Mouse (Mus musculus): ENCODE results near the gene Tenm2. TPM values are rescaled to one million over a fixed set of nuclear protein-coding genes. Genes with fewer than 3 reads are reported as not detected.

Gene Tenm2
- polyA plus RNA-seq, 1 experiment: not detected

DNA sequence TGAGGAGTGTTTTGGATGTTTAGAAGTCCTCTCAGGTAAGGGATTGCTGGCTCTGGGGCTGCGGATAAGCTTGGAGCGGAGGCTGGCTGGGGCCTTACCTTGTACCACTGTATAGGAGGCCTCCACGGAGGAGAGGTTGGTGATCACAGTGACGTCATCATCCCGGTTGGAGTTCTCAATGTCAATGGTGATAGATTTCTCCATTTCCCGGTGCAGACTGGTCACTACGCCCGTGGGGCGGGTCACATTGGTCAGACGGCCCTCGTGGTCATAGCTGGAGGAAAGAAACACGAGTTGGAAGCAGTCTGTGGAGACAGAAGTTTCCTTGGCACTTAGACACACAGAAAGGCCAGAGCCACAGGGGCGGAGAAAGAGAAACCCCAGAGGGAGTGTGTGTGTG, 1194.4 kb downstream of the Tenm2 start:
- WGBS: 70% methylated on average over 13 of the region's 13 CpGs
- TF ChIP-seq POLR2A (IDR thresholded peaks at IDR 0.05; ENCODE audit: borderline replicate concordance, control insufficient read depth, low read depth, low read length): no peak
- TF ChIP-seq CTCF (IDR thresholded peaks at IDR 0.05; ENCODE audit: control insufficient read depth, insufficient read depth, low read length): no peak

DNA sequence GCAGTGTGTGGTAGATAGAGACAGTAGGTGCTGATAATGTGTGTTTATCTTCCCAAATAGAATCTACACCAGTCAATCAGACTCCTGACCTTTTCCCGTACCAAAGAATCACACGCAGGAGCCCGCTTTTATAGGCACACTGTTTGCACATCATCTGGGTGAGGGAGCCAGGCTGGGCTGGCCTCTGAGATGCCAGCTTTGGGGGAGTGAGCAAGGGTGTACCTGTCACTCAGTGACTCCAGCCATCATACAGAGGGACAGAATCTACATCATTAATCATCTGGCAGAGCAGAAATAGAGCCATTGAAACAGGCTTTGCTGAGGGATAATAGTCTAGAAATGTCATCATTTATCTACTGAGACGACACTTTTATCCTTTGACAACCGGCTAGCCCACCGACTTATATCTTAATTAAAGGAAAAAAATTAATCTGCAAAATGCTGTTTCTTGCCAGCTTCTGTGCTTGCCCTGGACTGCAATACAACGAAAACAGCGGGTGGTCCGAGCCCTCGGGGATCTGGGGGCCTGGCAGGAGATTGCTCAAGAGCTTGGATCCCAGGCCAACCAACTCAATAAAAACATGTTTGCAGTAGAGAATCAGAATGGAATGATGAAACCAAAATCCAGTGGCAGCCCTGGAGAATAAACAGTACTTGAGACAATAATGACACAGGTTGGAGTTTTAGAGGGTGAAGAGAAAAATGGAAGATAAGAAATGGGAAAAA, 1195.1 kb downstream of the Tenm2 start:
- 78% methylated on average over 10 of the region's 10 CpGs for WGBS
- TF ChIP-seq CTCF (IDR thresholded peaks at IDR 0.05; ENCODE audit: control insufficient read depth, insufficient read depth, low read length) (no peak), POLR2A (IDR thresholded peaks at IDR 0.05; ENCODE audit: borderline replicate concordance, control insufficient read depth, low read depth, low read length) (no peak)
- Histone ChIP-seq H3K27ac (ENCODE audit: control insufficient read depth, insufficient read depth, low read depth, low read length, poor library complexity) (no peak overlapping the region), H3K4me1 (ENCODE audit: control insufficient read depth, insufficient read depth, low read length) (no peaks in the 10 kb centered on the region), H3K4me3 (replicated peaks; ENCODE audit: control insufficient read depth, low read depth, low read length) (no peak overlapping the region)

More for the DNA sequence above, 1194.4 kb downstream of the Tenm2 start:
- Histone ChIP-seq H3K4me3 (replicated peaks; ENCODE audit: control insufficient read depth, low read depth, low read length) (no peak overlapping the region), H3K27ac (ENCODE audit: control insufficient read depth, insufficient read depth, low read depth, low read length, poor library complexity) (no peak overlapping the region), H3K4me1 (ENCODE audit: control insufficient read depth, insufficient read depth, low read length) (no peaks in the 10 kb centered on the region)

DNA sequence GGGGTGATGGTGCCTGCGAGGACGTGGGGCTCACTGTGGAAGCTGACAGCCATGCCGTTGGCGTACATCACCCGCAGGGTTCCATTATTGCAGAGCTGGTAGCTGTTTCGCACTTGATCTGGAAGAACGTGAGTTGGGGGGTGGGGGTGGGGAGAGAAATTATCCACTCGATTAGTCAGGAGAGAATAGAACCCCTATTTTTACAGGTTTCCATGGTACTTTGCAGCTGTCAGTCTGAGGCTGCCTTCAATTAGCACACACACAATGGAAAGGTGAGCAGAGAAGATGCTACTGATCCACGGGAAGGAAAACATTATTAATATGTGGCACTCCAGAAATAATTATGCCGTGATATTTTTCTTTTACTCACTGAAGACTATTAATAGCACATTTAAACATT, 1195.9 kb downstream of the Tenm2 start:
- no peaks in the 10 kb centered on the region for H3K4me1 ChIP-seq (ENCODE audit: control insufficient read depth, insufficient read depth, low read length)
- no peak overlapping the region for H3K4me3 ChIP-seq (replicated peaks; ENCODE audit: control insufficient read depth, low read depth, low read length)
- 88% methylated on average over 10 of the region's 10 CpGs for WGBS
- TF ChIP-seq POLR2A (IDR thresholded peaks at IDR 0.05; ENCODE audit: borderline replicate concordance, control insufficient read depth, low read depth, low read length): no peak
- no peak for TF ChIP-seq CTCF (IDR thresholded peaks at IDR 0.05; ENCODE audit: control insufficient read depth, insufficient read depth, low read length)
- no peak overlapping the region for H3K27ac ChIP-seq (ENCODE audit: control insufficient read depth, insufficient read depth, low read depth, low read length, poor library complexity)

DNA sequence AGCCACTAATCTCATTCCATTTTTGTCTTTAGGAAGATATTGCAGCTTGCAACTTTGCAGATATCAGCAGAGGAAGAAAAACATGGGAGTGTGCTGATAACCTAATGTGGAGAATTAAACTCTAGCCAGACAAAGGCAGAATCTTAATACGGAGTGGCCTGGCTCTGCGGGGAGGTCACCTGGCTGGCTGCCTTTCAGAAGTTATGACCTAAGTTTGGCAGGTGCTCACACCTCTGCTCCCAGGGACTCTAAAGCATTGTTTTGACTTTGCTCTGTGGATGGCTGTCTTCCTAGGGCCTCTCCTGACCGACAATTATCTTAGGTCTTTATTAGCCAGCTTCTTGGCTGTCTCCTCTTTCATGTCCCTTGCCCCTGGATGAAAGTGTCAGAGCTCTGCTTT, 1197.4 kb downstream of the Tenm2 start:
- H3K4me1 ChIP-seq (ENCODE audit: control insufficient read depth, insufficient read depth, low read length): no peaks in the 10 kb centered on the region
- WGBS: 71% methylated on average over 3 of the region's 3 CpGs
- H3K27ac ChIP-seq (ENCODE audit: control insufficient read depth, insufficient read depth, low read depth, low read length, poor library complexity): no peak overlapping the region
- TF ChIP-seq CTCF (IDR thresholded peaks at IDR 0.05; ENCODE audit: control insufficient read depth, insufficient read depth, low read length) (no peak), POLR2A (IDR thresholded peaks at IDR 0.05; ENCODE audit: borderline replicate concordance, control insufficient read depth, low read depth, low read length) (no peak)
- no peak overlapping the region for H3K4me3 ChIP-seq (replicated peaks; ENCODE audit: control insufficient read depth, low read depth, low read length)

DNA sequence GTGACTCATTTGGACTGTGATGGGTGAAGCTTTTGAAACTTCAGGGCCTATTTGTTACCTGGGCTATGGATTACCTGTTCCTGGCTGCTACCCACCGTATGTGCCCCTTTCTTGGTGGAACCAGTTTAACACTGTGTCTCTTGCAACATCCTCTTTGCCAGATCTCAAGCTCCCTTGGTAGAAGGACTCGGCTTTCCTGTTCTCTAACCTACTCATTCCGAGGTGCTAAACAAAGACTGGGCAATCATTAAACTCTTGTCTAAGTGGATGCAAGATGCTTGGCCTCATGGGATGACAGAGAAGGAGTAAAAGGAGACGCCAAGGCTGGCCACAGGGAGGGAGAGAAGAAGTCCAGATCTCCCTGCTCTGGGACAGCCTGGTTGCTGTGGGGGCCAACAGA, 1198.5 kb downstream of the Tenm2 start:
- H3K27ac ChIP-seq (ENCODE audit: control insufficient read depth, insufficient read depth, low read depth, low read length, poor library complexity): no peak overlapping the region
- WGBS: 68% methylated on average over 4 of the region's 4 CpGs
- TF ChIP-seq CTCF (IDR thresholded peaks at IDR 0.05; ENCODE audit: control insufficient read depth, insufficient read depth, low read length): no peak
- TF ChIP-seq POLR2A (IDR thresholded peaks at IDR 0.05; ENCODE audit: borderline replicate concordance, control insufficient read depth, low read depth, low read length): no peak
- no peaks in the 10 kb centered on the region for H3K4me1 ChIP-seq (ENCODE audit: control insufficient read depth, insufficient read depth, low read length)
- no peak overlapping the region for H3K4me3 ChIP-seq (replicated peaks; ENCODE audit: control insufficient read depth, low read depth, low read length)

DNA sequence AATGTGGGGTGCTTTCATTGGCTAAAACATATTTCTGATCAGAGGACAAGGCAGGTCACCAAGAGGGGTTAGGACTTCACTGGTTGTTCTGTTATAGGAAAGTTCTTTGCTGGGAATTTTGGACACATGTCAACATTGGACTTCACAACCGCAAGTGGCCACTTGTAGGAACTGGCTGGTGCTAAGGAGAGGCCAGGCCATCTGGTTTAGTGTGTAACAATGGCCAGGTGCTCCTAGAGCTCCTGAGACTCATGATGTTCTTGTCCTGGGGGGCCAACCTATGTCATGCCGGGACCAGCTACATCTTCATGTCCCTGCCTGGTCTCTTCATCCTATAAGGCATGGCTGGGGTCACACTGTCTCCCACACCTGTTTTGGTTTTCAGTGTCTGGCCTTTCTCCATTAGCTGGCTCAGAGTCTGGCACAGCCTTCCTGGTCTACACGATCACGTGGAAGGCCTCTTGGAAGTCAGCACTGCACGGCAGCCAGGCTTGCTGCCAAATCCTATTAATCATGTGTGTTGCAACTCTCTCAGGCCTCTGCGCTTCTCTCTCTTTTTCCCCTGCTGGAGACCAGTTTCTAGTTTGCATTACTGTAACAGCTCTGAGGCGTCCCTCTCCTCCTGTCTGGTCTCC, 1199.6 kb downstream of the Tenm2 start:
- Histone ChIP-seq H3K4me1 (ENCODE audit: control insufficient read depth, insufficient read depth, low read length) (no peaks in the 10 kb centered on the region), H3K27ac (ENCODE audit: control insufficient read depth, insufficient read depth, low read depth, low read length, poor library complexity) (no peak overlapping the region), H3K4me3 (replicated peaks; ENCODE audit: control insufficient read depth, low read depth, low read length) (no peak overlapping the region)
- 26% methylated on average over 7 of the region's 7 CpGs for WGBS
- TF ChIP-seq POLR2A (IDR thresholded peaks at IDR 0.05; ENCODE audit: borderline replicate concordance, control insufficient read depth, low read depth, low read length): no peak
- no peak for TF ChIP-seq CTCF (IDR thresholded peaks at IDR 0.05; ENCODE audit: control insufficient read depth, insufficient read depth, low read length)

DNA sequence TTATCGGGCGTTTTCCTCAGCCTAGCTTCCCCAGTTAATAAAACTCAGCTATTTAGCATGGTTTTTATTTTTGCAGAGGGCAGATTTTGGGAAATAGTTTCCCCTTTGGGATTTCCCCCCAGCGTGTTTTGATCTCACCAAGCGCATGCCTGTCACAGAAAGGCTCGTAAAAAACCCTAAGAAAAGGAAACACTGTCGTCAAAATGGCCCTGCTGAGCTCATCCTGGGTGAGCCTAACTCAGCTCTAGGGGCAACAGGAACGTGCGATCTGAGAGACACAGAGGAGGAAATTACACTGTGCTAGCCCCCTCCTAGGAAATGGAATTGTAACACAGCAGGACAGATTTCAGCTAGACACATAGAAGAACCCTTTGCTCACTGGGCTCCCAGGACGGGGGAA, 1204.0 kb downstream of the Tenm2 start:
- 38% methylated on average over 9 of the region's 9 CpGs for WGBS
- H3K4me3 ChIP-seq (replicated peaks; ENCODE audit: control insufficient read depth, low read depth, low read length): no peak overlapping the region
- no peaks in the 10 kb centered on the region for H3K4me1 ChIP-seq (ENCODE audit: control insufficient read depth, insufficient read depth, low read length)
- no peak overlapping the region for H3K27ac ChIP-seq (ENCODE audit: control insufficient read depth, insufficient read depth, low read depth, low read length, poor library complexity)
- TF ChIP-seq POLR2A (IDR thresholded peaks at IDR 0.05; ENCODE audit: borderline replicate concordance, control insufficient read depth, low read depth, low read length): no peak
- TF ChIP-seq CTCF (IDR thresholded peaks at IDR 0.05; ENCODE audit: control insufficient read depth, insufficient read depth, low read length): no peak

DNA sequence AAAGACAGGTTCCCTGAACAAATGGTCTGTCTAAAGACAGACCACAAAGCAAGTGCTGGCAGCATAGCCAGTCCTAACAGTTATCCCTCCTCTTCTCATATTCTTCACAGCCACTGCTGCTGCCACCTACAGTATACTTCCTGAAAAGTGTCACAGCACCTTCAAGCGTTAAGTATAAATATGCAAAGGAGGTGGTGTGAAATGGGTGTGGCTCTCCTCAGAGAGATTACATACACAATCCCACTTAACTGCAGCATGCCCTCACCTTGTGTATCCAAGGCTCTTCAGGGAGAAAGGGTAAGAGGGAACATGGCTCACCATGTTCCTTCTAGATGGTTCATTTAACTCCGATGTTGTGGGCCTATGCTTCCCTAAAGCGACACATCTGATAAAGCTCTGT, 1215.8 kb downstream of the Tenm2 start:
- no peak overlapping the region for H3K4me3 ChIP-seq (replicated peaks; ENCODE audit: control insufficient read depth, low read depth, low read length)
- 54% methylated on average over 3 of the region's 3 CpGs for WGBS
- no peak for TF ChIP-seq CTCF (IDR thresholded peaks at IDR 0.05; ENCODE audit: control insufficient read depth, insufficient read depth, low read length)
- H3K27ac ChIP-seq (ENCODE audit: control insufficient read depth, insufficient read depth, low read depth, low read length, poor library complexity): no peak overlapping the region
- no peaks in the 10 kb centered on the region for H3K4me1 ChIP-seq (ENCODE audit: control insufficient read depth, insufficient read depth, low read length)

Data from bone marrow, adult 2 months (tissue).